Mouse (Mus musculus) megakaryocyte, adult 5-6 weeks (primary cell): ENCODE results near the gene Hemk1. TPM values are rescaled to one million over a fixed set of nuclear protein-coding genes. Genes with fewer than 3 reads are reported as not detected.

ENCODE experiments used
- ATAC-seq: 2 replicates; pipeline ENCODE4 v1.8.0; 2016; ENCODE audit warnings: mild to moderate bottlenecking, inconsistent platforms; ENCODE audit not compliant: poor library complexity, severe bottlenecking
- total RNA-seq, 2 experiments: library from RNA; stranded (forward) in 1 of 2; stranded (reverse) in 1 of 2; fragments of 153-499, 151-499 nt in 1 of 2; fragments of 221-1000, 200-1000 nt in 1 of 2; gene quantifications; 2 replicates each; pipeline versions ENCODE4 v1.2.3 to v1.2.4; 2015 to 2017

The Hemk1 gene
- total RNA-seq, 2 experiments from 2014 or later = 6.4 to 8.0 TPM

- ATAC-seq = no peak
Measured at GRCm38 (mm10) chr9:107343146-107343943, 5.2 kb upstream of the Hemk1 start.

GRCm38 (mm10) chr9:107342201-107342709 is 4.1 kb upstream of the Hemk1 start:
- ATAC-seq = no peak

- no peak for ATAC-seq
Measured at GRCm38 (mm10) chr9:107340911-107341645, 2.9 kb upstream of the Hemk1 start.

- peak; percentile 78 for ATAC-seq
Measured at GRCm38 (mm10) chr9:107340267-107340859, 2.2 kb upstream of the Hemk1 start, which contains the start of gene 6430571L13Rik. Gene 6430571L13Rik (plus strand): TSS chr9:107340602.

GRCm38 (mm10) chr9:107336386-107336785 is 1.8 kb downstream of the Hemk1 start:
- ATAC-seq = no peak

- peak; percentile 63 for ATAC-seq
Measured at GRCm38 (mm10) chr9:107335909-107336308, 2.2 kb downstream of the Hemk1 start.

- ATAC-seq = no peak
Measured at GRCm38 (mm10) chr9:107335046-107335445, 3.1 kb downstream of the Hemk1 start.

GRCm38 (mm10) chr9:107334356-107334755 is 3.8 kb downstream of the Hemk1 start:
- 0 out of 2 replicates have a peak, but pooled peaks have one; percentile 10 for ATAC-seq

- no peak for ATAC-seq
Measured at GRCm38 (mm10) chr9:107333686-107334085, 4.5 kb downstream of the Hemk1 start.

- ATAC-seq = no peak
Measured at GRCm38 (mm10) chr9:107330791-107331190, 7.4 kb downstream of the Hemk1 start.

GRCm38 (mm10) chr9:107327879-107328620 is 10.1 kb downstream of the Hemk1 start:
- no peak for ATAC-seq

GRCm38 (mm10) chr9:107325904-107326303 is 12.2 kb downstream of the Hemk1 start:
- ATAC-seq = no peak

- ATAC-seq = no peak
Measured at GRCm38 (mm10) chr9:107324799-107325561, 13.2 kb downstream of the Hemk1 start.

- ATAC-seq = peak; percentile 56
Measured at GRCm38 (mm10) chr9:107323558-107323957, 14.6 kb downstream of the Hemk1 start.

GRCm38 (mm10) chr9:107322461-107323050 is 15.6 kb downstream of the Hemk1 start:
- ATAC-seq = no peak

- no peak for ATAC-seq
Measured at GRCm38 (mm10) chr9:107315791-107316190, 22.4 kb downstream of the Hemk1 start.

GRCm38 (mm10) chr9:107313926-107314325 is 24.2 kb downstream of the Hemk1 start:
- no peak for ATAC-seq

- ATAC-seq = peak; percentile 92
Measured at GRCm38 (mm10) chr9:107312811-107313584, 25.2 kb downstream of the Hemk1 start.

- ATAC-seq = no peak
Measured at GRCm38 (mm10) chr9:107309600-107309999, 28.6 kb downstream of the Hemk1 start.
